In the genomic region with DNA sequence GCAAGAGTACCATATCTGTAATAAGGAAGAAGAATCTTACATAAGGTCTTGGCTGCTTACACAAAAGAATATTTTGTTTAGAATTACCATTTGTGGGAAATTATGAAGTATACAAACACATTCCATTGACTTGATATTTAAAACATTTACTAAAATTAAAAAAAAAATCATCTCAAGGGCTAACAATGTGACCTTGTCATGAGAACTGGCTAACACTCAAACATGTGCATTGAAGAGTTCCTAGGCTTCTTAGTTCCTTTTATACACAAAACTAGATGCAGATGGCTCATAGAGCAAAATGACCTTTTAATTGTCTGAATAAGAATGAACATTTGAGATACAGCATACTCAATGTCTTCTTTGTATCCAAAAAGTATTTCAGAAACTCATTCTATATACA, we compare ENCODE assay signal across 26 mouse cellular contexts.
"Had no signal": no experiment of that assay in that cellular context is flagged by ENCODE, and none has a peak within 500 bp of the region (broad histone marks: within the 10 kb centered on the region; RNA-seq: fewer than 3 reads in every experiment).

No protein-coding gene starts in this region.

- H3K9me3 ChIP-seq: heart, embryonic 15.5 days; hindbrain, embryonic 15.5 days; kidney, embryonic 15.5 days; limb, embryonic 15.5 days had no signal

- H3K4me2 ChIP-seq: heart, embryonic 11.5 days; heart, embryonic 13.5 days; heart, embryonic 15.5 days; hindbrain, embryonic 13.5 days; hindbrain, embryonic 15.5 days; kidney, embryonic 15.5 days; limb, embryonic 13.5 days; limb, embryonic 15.5 days had no signal

- H3K9ac ChIP-seq: forebrain, postnatal 0 days; heart, embryonic 13.5 days; heart, embryonic 15.5 days; hindbrain, embryonic 13.5 days; hindbrain, embryonic 15.5 days; kidney, embryonic 15.5 days; limb, embryonic 13.5 days; limb, embryonic 15.5 days had no signal

- H3K27me3 ChIP-seq: heart, embryonic 13.5 days; heart, embryonic 15.5 days; hindbrain, embryonic 13.5 days; hindbrain, embryonic 15.5 days; kidney, embryonic 15.5 days; limb, embryonic 13.5 days; limb, embryonic 15.5 days had no signal

- H3K4me1 ChIP-seq: heart, embryonic 13.5 days; heart, embryonic 15.5 days; hindbrain, embryonic 13.5 days; hindbrain, embryonic 15.5 days; kidney, embryonic 15.5 days; limb, embryonic 13.5 days; limb, embryonic 15.5 days had no signal

- DNase-seq: forebrain, postnatal 0 days; gastrocnemius, postnatal 14 days; gastrocnemius, postnatal 36 days; heart, adult 11 months; heart, adult 2 months; heart, postnatal 14 days; heart, postnatal 36 days; kidney, adult 11 months; kidney, adult 2 months; kidney, adult 9 months; kidney, postnatal 14 days; kidney, postnatal 36 days; layer of hippocampus, adult 9-11 months; layer of hippocampus, postnatal 36 days; left cerebral cortex, postnatal 4 days had no signal

- ATAC-seq: forebrain, postnatal 0 days; hindbrain, postnatal 0 days; intestine, embryonic 16.5 days had no signal

- H3K36me3 ChIP-seq: heart, embryonic 15.5 days; hindbrain, embryonic 15.5 days; kidney, embryonic 15.5 days; limb, embryonic 15.5 days had no signal

- H3K27ac ChIP-seq: heart, adult 2 months; heart, embryonic 13.5 days; heart, embryonic 15.5 days; hindbrain, embryonic 13.5 days; hindbrain, embryonic 15.5 days; hindbrain, postnatal 0 days; kidney, embryonic 15.5 days; kidney, postnatal 0 days; limb, embryonic 13.5 days; limb, embryonic 15.5 days had no signal

- H3K4me3 ChIP-seq: heart, adult 2 months; heart, embryonic 13.5 days; heart, embryonic 15.5 days; hindbrain, embryonic 13.5 days; hindbrain, embryonic 15.5 days; kidney, embryonic 15.5 days; limb, embryonic 13.5 days; limb, embryonic 15.5 days had no signal
